Mouse (Mus musculus): ENCODE measurements around the gene Zfp672. TPM values are rescaled to one million over a fixed set of nuclear protein-coding genes. Genes with fewer than 3 reads are reported as not detected.

The Zfp672 gene
- polyA plus RNA-seq, 1 experiment = 30.8 TPM

DNA sequence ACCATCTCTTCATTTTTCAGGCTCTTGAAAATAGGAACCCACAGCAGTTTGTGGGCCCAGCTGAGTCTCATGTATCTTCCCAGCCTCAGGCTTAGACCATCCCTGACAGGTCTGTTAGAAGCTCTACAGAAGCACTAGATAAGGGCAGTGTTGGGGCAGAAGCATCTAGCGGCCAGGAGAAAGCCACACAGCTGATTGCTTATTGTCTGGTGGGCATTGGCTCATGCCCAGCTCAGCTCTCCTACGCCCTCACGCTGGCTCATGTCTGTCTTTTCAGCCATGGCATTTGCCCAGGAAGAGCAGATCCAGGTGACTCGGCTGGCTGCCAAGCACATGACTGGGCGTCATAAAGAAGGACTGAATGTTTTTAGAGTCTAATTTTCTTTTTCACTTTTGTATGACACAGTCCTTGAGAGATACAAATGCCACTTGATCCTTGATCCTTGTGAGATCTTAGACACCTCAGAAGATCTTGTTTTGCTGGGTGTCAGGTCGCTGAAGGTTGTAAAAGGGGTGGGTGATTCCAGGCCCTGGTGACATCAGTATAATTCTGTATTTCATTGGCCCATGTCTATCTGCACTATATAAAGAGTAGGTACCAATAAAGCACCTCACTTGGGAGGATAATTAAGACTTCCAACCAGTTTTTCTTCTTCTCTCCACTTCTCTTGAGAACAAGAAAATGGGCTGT is 27.9 kb upstream of the Zfp672 start:
- H3K36me3 ChIP-seq (ENCODE audit: control insufficient read depth, insufficient read depth, low read length) = no peaks in the 10 kb centered on the region
- H3K4me3 ChIP-seq (ENCODE audit: insufficient read depth, low read depth, low read length) = no peak overlapping the region
- H3K27ac ChIP-seq (ENCODE audit: insufficient read depth, low read depth, low read length) = no peak overlapping the region
- peak; percentile 30 for DNase-seq
- no peaks in the 10 kb centered on the region for H3K27me3 ChIP-seq (replicated peaks; ENCODE audit: control insufficient read depth, insufficient read depth, low read length)
- WGBS = 51% methylated on average over 6 of the region's 6 CpGs
- TF ChIP-seq CTCF (conservative IDR thresholded peaks at IDR 0.05; ENCODE audit: insufficient read depth, insufficient read length, low read depth, low read length) (no peak), POLR2A (IDR thresholded peaks at IDR 0.05; ENCODE audit: low read depth, low read length) (no peak)
- no peaks in the 10 kb centered on the region for H3K4me1 ChIP-seq (ENCODE audit: control insufficient read depth, insufficient read depth, low read length)

DNA sequence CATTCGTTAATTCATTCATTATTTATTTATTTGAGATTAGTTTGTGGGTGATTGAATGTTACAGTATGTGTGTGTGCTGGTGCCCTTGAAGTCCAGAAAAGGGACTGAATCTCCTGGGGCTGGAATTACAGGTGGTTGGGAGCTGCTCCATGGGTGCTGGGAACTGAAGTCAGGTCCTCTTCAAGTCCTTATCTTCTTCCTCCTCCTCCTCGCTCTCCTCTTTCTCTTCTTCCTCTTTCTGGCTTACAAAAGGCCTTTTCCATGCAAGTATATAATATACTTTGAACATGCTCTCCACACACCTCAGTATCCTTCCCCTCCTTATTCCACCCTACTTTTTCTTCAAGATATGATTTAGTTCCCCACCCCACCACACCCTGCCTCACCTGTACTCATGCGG is 26.9 kb upstream of the Zfp672 start:
- no peak overlapping the region for H3K4me3 ChIP-seq (ENCODE audit: insufficient read depth, low read depth, low read length)
- WGBS = 95% methylated on average over 3 of the region's 3 CpGs
- DNase-seq = no peak

DNA sequence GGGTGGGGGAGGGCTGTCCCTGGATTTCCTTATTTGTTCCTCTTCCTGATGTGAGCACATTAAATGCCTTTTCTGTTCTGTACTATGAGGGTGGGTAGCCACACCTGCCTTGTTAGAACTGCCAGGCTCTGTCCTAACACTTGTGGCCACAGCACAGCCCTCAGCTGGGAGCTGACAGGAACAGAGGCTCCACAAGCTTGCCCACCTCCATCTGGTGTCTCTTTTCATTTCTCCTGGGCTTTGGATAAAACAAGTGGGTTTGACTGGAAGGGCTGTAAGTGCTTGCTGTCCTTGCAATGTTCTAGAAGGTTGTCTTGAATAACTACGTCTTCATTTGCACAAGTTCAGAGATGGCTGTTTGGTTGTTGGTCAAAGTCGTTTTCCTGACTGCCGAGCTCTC is 24.8 kb upstream of the Zfp672 start:
- Histone ChIP-seq H3K4me3 (ENCODE audit: insufficient read depth, low read depth, low read length) (no peak overlapping the region), H3K27me3 (replicated peaks; ENCODE audit: control insufficient read depth, insufficient read depth, low read length) (no peaks in the 10 kb centered on the region), H3K36me3 (ENCODE audit: control insufficient read depth, insufficient read depth, low read length) (no peaks in the 10 kb centered on the region), H3K4me1 (ENCODE audit: control insufficient read depth, insufficient read depth, low read length) (no peaks in the 10 kb centered on the region), H3K27ac (ENCODE audit: insufficient read depth, low read depth, low read length) (no peak overlapping the region)
- 71% methylated on average over 3 of the region's 3 CpGs for WGBS
- DNase-seq = no peak
- TF ChIP-seq POLR2A (IDR thresholded peaks at IDR 0.05; ENCODE audit: low read depth, low read length) = no peak
- no peak for TF ChIP-seq CTCF (conservative IDR thresholded peaks at IDR 0.05; ENCODE audit: insufficient read depth, insufficient read length, low read depth, low read length)

More for the DNA sequence above, 26.9 kb upstream of the Zfp672 start:
- Histone ChIP-seq H3K27me3 (replicated peaks; ENCODE audit: control insufficient read depth, insufficient read depth, low read length) (no peaks in the 10 kb centered on the region), H3K36me3 (ENCODE audit: control insufficient read depth, insufficient read depth, low read length) (no peaks in the 10 kb centered on the region), H3K27ac (ENCODE audit: insufficient read depth, low read depth, low read length) (no peak overlapping the region), H3K4me1 (ENCODE audit: control insufficient read depth, insufficient read depth, low read length) (no peaks in the 10 kb centered on the region)
- TF ChIP-seq POLR2A (IDR thresholded peaks at IDR 0.05; ENCODE audit: low read depth, low read length) (no peak), CTCF (conservative IDR thresholded peaks at IDR 0.05; ENCODE audit: insufficient read depth, insufficient read length, low read depth, low read length) (no peak)

DNA sequence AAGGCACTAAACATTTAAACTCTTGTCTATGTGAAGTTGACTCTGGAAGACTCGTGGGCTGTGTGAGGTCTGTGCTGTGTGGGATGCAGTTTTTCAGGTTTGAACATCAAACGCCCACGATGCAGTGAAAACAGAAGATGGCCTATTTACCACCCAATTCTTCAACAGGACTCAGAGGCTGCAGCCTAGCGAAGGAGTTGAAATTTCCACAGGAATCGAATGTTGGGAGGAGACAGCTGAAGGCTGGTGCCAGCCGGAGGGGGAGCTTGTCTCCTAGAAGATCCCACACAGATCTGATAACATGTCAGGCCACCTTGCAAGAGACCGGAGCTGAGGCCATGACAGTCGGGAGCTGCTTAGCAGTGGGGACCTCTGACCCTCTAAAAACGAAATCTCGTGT is 24.3 kb upstream of the Zfp672 start:
- Histone ChIP-seq H3K4me3 (ENCODE audit: insufficient read depth, low read depth, low read length) (no peak overlapping the region), H3K27me3 (replicated peaks; ENCODE audit: control insufficient read depth, insufficient read depth, low read length) (no peaks in the 10 kb centered on the region), H3K4me1 (ENCODE audit: control insufficient read depth, insufficient read depth, low read length) (no peaks in the 10 kb centered on the region), H3K27ac (ENCODE audit: insufficient read depth, low read depth, low read length) (no peak overlapping the region), H3K36me3 (ENCODE audit: control insufficient read depth, insufficient read depth, low read length) (no peaks in the 10 kb centered on the region)
- TF ChIP-seq CTCF (conservative IDR thresholded peaks at IDR 0.05; ENCODE audit: insufficient read depth, insufficient read length, low read depth, low read length) (no peak), POLR2A (IDR thresholded peaks at IDR 0.05; ENCODE audit: low read depth, low read length) (no peak)
- DNase-seq = no peak
- WGBS = 50% methylated on average over 10 of the region's 10 CpGs

DNA sequence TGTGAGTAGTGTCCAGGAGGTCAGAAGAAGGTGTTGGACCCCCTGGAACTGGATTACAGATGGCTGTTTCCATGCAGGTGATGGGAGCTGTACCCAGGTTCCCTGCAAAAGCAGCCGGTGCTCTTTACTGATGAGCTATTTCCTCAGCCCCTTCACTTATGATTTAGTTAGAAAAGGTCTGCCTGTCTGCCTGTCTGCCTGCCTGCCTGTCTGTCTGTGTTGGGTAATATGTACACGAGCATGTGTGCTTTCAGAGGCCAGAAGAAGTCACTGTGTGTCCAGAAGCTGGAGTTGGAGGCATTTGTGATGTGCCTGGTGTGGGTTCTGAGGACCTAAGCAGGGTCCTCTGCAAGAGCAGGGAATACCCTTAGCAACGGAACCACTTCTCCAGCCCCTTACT is 23.6 kb upstream of the Zfp672 start:
- H3K27me3 ChIP-seq (replicated peaks; ENCODE audit: control insufficient read depth, insufficient read depth, low read length) = no peaks in the 10 kb centered on the region
- DNase-seq = no peak
- no peaks in the 10 kb centered on the region for H3K4me1 ChIP-seq (ENCODE audit: control insufficient read depth, insufficient read depth, low read length)
- 75% methylated on average over 3 of the region's 3 CpGs for WGBS
- H3K4me3 ChIP-seq (ENCODE audit: insufficient read depth, low read depth, low read length) = no peak overlapping the region
- no peak for TF ChIP-seq CTCF (conservative IDR thresholded peaks at IDR 0.05; ENCODE audit: insufficient read depth, insufficient read length, low read depth, low read length)
- no peak for TF ChIP-seq POLR2A (IDR thresholded peaks at IDR 0.05; ENCODE audit: low read depth, low read length)
- no peaks in the 10 kb centered on the region for H3K36me3 ChIP-seq (ENCODE audit: control insufficient read depth, insufficient read depth, low read length)
- no peak overlapping the region for H3K27ac ChIP-seq (ENCODE audit: insufficient read depth, low read depth, low read length)

DNA sequence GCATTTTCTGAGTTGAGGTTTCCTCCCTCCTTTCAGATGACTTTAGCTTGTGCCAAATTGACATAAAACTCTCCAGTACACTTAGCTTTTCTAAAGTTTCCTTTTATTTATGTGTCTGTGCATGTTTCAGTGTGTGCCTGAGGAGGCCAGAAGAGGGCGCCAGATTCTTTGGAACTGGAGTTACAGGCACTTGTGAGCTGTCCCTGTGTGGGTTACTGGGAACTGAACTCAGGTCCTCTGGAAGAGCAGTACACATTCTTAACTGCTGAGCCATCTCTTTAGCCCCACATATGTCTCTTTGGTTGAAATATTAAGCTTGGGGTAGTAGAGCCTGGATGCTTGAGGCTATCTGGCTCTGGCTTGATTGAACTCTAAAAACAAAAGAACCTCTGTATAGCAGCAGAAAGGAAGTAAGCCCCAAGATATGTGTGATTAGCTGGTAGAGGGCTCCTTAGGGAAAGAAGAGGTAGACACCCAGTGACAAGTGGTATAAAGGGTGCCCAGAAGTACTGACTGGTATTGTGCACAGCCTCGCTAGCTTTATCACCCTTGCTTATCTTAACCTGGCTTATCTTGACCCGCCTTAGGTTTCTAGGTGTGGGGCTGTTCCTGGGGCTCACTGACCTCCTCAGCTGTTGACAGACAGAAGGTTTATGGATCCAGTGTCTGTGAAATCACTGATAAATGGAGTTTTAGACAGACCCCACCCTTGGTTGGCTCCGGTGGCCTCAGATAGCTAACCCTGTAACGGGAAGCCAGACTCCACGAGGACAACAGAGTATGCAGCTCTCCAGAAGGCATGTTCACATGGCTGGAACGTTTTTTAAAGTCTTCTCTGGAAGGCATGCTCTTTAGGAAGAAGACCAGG is 22.8 kb upstream of the Zfp672 start:
- Histone ChIP-seq H3K27ac (ENCODE audit: insufficient read depth, low read depth, low read length) (no peak overlapping the region), H3K27me3 (replicated peaks; ENCODE audit: control insufficient read depth, insufficient read depth, low read length) (no peaks in the 10 kb centered on the region), H3K4me3 (ENCODE audit: insufficient read depth, low read depth, low read length) (no peak overlapping the region), H3K4me1 (ENCODE audit: control insufficient read depth, insufficient read depth, low read length) (no peaks in the 10 kb centered on the region), H3K36me3 (ENCODE audit: control insufficient read depth, insufficient read depth, low read length) (no peaks in the 10 kb centered on the region)
- no peak for DNase-seq
- no peak for TF ChIP-seq POLR2A (IDR thresholded peaks at IDR 0.05; ENCODE audit: low read depth, low read length)
- peak; percentile 30; the same call in 1 of the 2 replicates for TF ChIP-seq CTCF (conservative IDR thresholded peaks at IDR 0.05; ENCODE audit: insufficient read depth, insufficient read length, low read depth, low read length)
- 56% methylated on average over 7 of the region's 7 CpGs for WGBS

DNA sequence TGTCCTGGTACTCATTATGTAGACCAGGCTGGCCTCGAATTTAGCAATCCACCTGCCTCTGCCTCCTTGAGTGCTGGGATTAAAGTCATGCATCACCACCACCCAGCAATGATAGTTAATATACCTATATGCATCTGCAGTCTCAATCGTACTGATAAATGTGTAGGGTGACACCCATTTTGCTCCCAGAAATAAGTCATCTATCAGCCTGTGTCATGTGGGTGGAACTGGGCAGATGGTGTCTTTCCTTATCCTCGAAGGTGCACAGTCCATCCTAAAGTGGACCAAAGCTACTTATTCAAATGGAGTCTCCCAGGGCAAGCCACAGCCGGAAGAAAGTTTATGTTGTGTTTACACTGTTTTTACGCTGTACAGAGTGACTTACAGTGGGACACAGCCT is 21.0 kb upstream of the Zfp672 start:
- WGBS = 69% methylated on average over 5 of the region's 5 CpGs
- no peak overlapping the region for H3K27ac ChIP-seq (ENCODE audit: insufficient read depth, low read depth, low read length)
- no peaks in the 10 kb centered on the region for H3K27me3 ChIP-seq (replicated peaks; ENCODE audit: control insufficient read depth, insufficient read depth, low read length)
- no peak overlapping the region for H3K4me3 ChIP-seq (ENCODE audit: insufficient read depth, low read depth, low read length)
- no peak for TF ChIP-seq POLR2A (IDR thresholded peaks at IDR 0.05; ENCODE audit: low read depth, low read length)
- TF ChIP-seq CTCF (conservative IDR thresholded peaks at IDR 0.05; ENCODE audit: insufficient read depth, insufficient read length, low read depth, low read length) = no peak
- H3K4me1 ChIP-seq (ENCODE audit: control insufficient read depth, insufficient read depth, low read length) = no peaks in the 10 kb centered on the region
- DNase-seq = no peak
- no peaks in the 10 kb centered on the region for H3K36me3 ChIP-seq (ENCODE audit: control insufficient read depth, insufficient read depth, low read length)
